Mouse (Mus musculus) kidney, postnatal 0 days (tissue): ENCODE results near the gene Mapk13. TPM values are rescaled to one million over a fixed set of nuclear protein-coding genes. Genes with fewer than 3 reads are reported as not detected.
A peak's percentile ranks its signal among the peaks of the same experiment; 100 is the strongest.

Source experiments
- ATAC-seq: fragments of 200-750 bp; cut with Nextera tagmentation; replicated peaks from 2 replicates; pipeline ENCODE4 v1.8.0; 2017; ENCODE audit warnings: low read depth, moderate number of reproducible peaks, moderate TSS enrichment, moderate library complexity; ENCODE audit not compliant: low FRiP score
- DNase-seq: peaks from one replicate; pipeline ENCODE4 v3.0.0-alpha.2; 2016; ENCODE audit warnings: low spot score
- H3K27ac ChIP-seq: fragments of 300-500 bp; sonication (generic); 2 replicates; pipeline ENCODE4 v1.5.1; 2014; ENCODE audit warnings: mild to moderate bottlenecking
- H3K27me3 ChIP-seq: fragments of 300-500 bp; sonication (generic); 2 replicates; pipeline ENCODE4 v1.6.1; 2014; ENCODE audit warnings: low read length, mixed read lengths; ENCODE audit not compliant: insufficient read depth
- H3K36me3 ChIP-seq: fragments of 300-500 bp; sonication (generic); 2 replicates; pipeline ENCODE4 v1.6.1; 2014; ENCODE audit warnings: low read length, mixed read lengths; ENCODE audit not compliant: insufficient read depth
- H3K4me1 ChIP-seq: fragments of 300-500 bp; sonication (generic); replicated peaks from 2 replicates; pipeline ENCODE4 v1.6.1; 2014; ENCODE audit warnings: antibody characterized with exemption, low read length, mixed read lengths; ENCODE audit not compliant: insufficient read depth
- H3K4me2 ChIP-seq: fragments of 300-500 bp; sonication (generic); 2 replicates; pipeline ENCODE4 v1.6.1; 2014; ENCODE audit warnings: mild to moderate bottlenecking, low read length, moderate library complexity, mixed read lengths
- H3K4me3 ChIP-seq: fragments of 300-500 bp; sonication (generic); replicated peaks from 2 replicates; pipeline ENCODE4 v1.5.1; 2014; ENCODE audit warnings: low read depth, low read length
- H3K9ac ChIP-seq: fragments of 300-500 bp; sonication (generic); 2 replicates; pipeline ENCODE4 v1.6.1; 2014; ENCODE audit warnings: low read depth, low read length
- H3K9me3 ChIP-seq: fragments of 300-500 bp; sonication (generic); replicated peaks from 2 replicates; pipeline ENCODE4 v1.6.1; 2016; ENCODE audit warnings: low read length, inconsistent platforms, mixed read lengths
- CTCF ChIP-seq: IDR thresholded peaks from 2 replicates; pipeline ENCODE4 v1.5.1; 2016; ENCODE audit warnings: antibody characterized with exemption, low read depth, mild to moderate bottlenecking, moderate library complexity
- WGBS: fragments of 180-500 bp; shearing (Covaris S2); extraction: QIAGEN DNeasy Blood & Tissue Kit; methylation state at CpG from one replicate; pipeline ENCODE4 v1.1.7; 2014; 5-methylcytosine and 5-hydroxymethylcytosine counted together
- polyA plus RNA-seq: library from polyadenylated mRNA; unstranded; fragments of >200 nt; fragmentation: Nextera tagmentation; extraction: Ambion mirVana; gene quantifications from 2 replicates; pipeline ENCODE4 v1.2.1, GENCODE M21; 2015

Gene Mapk13
- polyA plus RNA-seq, 1 experiment from 2014 or later: 43.5 TPM

GRCm38 (mm10) chr17:28803316-28803715 lies 34.2 kb downstream of the Mapk13 start:
- H3K4me2 ChIP-seq: no peak overlapping the region
- no peak overlapping the region for H3K27ac ChIP-seq
- no peak overlapping the region for H3K9ac ChIP-seq
- ATAC-seq (no peak), DNase-seq (no peak)
- no peak for TF ChIP-seq CTCF
- H3K36me3 ChIP-seq: peaks cover 19% of the 10 kb centered on the region
- H3K4me1 ChIP-seq: peaks cover 19% of the 10 kb centered on the region
- H3K9me3 ChIP-seq: no peaks in the 10 kb centered on the region
- no peaks in the 10 kb centered on the region for H3K27me3 ChIP-seq
- WGBS: 91% methylated on average over 1 of the region's 1 CpGs
- H3K4me3 ChIP-seq: no peak overlapping the region

- DNase-seq: no peak
- Histone ChIP-seq H3K4me3 (no peak overlapping the region), H3K4me1 (peaks cover 11% of the 10 kb centered on the region; the same call in 1 of the 2 replicates), H3K36me3 (peaks cover 28% of the 10 kb centered on the region), H3K27ac (no peak overlapping the region), H3K9me3 (no peaks in the 10 kb centered on the region), H3K27me3 (no peaks in the 10 kb centered on the region), H3K9ac (no peak overlapping the region), H3K4me2 (no peak overlapping the region)
- no peak for ATAC-seq
- 95% methylated on average over 6 of the region's 6 CpGs for WGBS
- no peak for TF ChIP-seq CTCF
These were observed 35.9 kb downstream of the Mapk13 start for GRCm38 (mm10) chr17:28804973-28805372.

- TF ChIP-seq CTCF: no peak
- no peak for DNase-seq
- Histone ChIP-seq H3K9ac (no peak overlapping the region), H3K4me2 (no peak overlapping the region), H3K27me3 (no peaks in the 10 kb centered on the region), H3K27ac (no peak overlapping the region), H3K4me1 (peaks cover 7% of the 10 kb centered on the region; the same call in 1 of the 2 replicates), H3K9me3 (no peaks in the 10 kb centered on the region), H3K4me3 (no peak overlapping the region), H3K36me3 (peaks cover 34% of the 10 kb centered on the region)
- WGBS: 96% methylated on average over 19 of the region's 19 CpGs
- ATAC-seq: no peak
These were observed 37.7 kb downstream of the Mapk13 start for GRCm38 (mm10) chr17:28806770-28807169.

- no peak overlapping the region for H3K27ac ChIP-seq
- ATAC-seq: no peak
- no peaks in the 10 kb centered on the region for H3K9me3 ChIP-seq
- no peak overlapping the region for H3K4me2 ChIP-seq
- DNase-seq: no peak
- H3K9ac ChIP-seq: no peak overlapping the region
- peaks cover 40% of the 10 kb centered on the region for H3K36me3 ChIP-seq
- H3K27me3 ChIP-seq: no peaks in the 10 kb centered on the region
- TF ChIP-seq CTCF: no peak
- WGBS: 95% methylated on average over 8 of the region's 8 CpGs
- no peak overlapping the region for H3K4me3 ChIP-seq
- H3K4me1 ChIP-seq: no peaks in the 10 kb centered on the region
These were observed 39.6 kb downstream of the Mapk13 start for GRCm38 (mm10) chr17:28808714-28809113.

GRCm38 (mm10) chr17:28809175-28809831 lies 40.2 kb downstream of the Mapk13 start:
- no peak overlapping the region for H3K4me3 ChIP-seq
- no peak overlapping the region for H3K27ac ChIP-seq
- no peaks in the 10 kb centered on the region for H3K27me3 ChIP-seq
- H3K9me3 ChIP-seq: no peaks in the 10 kb centered on the region
- WGBS: 96% methylated on average over 10 of the region's 10 CpGs
- no peak overlapping the region for H3K4me2 ChIP-seq
- H3K36me3 ChIP-seq: peaks cover 44% of the 10 kb centered on the region
- H3K4me1 ChIP-seq: no peaks in the 10 kb centered on the region
- no peak overlapping the region for H3K9ac ChIP-seq
- no peak for TF ChIP-seq CTCF
- ATAC-seq (no peak), DNase-seq (no peak)

- ATAC-seq (0 out of 2 replicates have a peak, but pooled peaks have one; percentile 29), DNase-seq (no peak)
- no peaks in the 10 kb centered on the region for H3K4me1 ChIP-seq
- peaks cover 41% of the 10 kb centered on the region for H3K36me3 ChIP-seq
- no peak overlapping the region for H3K4me3 ChIP-seq
- no peak for TF ChIP-seq CTCF
- no peaks in the 10 kb centered on the region for H3K9me3 ChIP-seq
- no peak overlapping the region for H3K27ac ChIP-seq
- WGBS: 83% methylated on average over 10 of the region's 10 CpGs
- no peak overlapping the region for H3K4me2 ChIP-seq
- no peaks in the 10 kb centered on the region for H3K27me3 ChIP-seq
- H3K9ac ChIP-seq: no peak overlapping the region
These were observed 43.2 kb downstream of the Mapk13 start for GRCm38 (mm10) chr17:28812345-28812744.

- no peak for ATAC-seq
These were observed 45.5 kb downstream of the Mapk13 start for GRCm38 (mm10) chr17:28814529-28815097.

More at GRCm38 (mm10) chr17:28814529-28815097, 45.5 kb downstream of the Mapk13 start:
- Histone ChIP-seq H3K27ac (no peak overlapping the region), H3K4me1 (no peaks in the 10 kb centered on the region), H3K9ac (no peak overlapping the region), H3K4me3 (no peak overlapping the region), H3K9me3 (no peaks in the 10 kb centered on the region), H3K27me3 (no peaks in the 10 kb centered on the region), H3K4me2 (no peak overlapping the region), H3K36me3 (peaks cover 44% of the 10 kb centered on the region)
- DNase-seq: no peak
- no peak for TF ChIP-seq CTCF
- WGBS: 80% methylated on average over 18 of the region's 18 CpGs
